In genomic region chr7:111157287-111157686, GRCm38 (mm10) we compare ENCODE assay signal across 8 mouse cellular contexts.
DNase-seq lines count a peak whose midpoint lies in the region; ATAC-seq lines count a peak whose summit lies in the region.

No protein-coding gene starts in this region.

- peak overlapping the region; percentile 21; the same call in 1 of the 2 replicates for H3K4me2 ChIP-seq in intestine, embryonic 15.5 days (replicated peaks)

- H3K27ac ChIP-seq in intestine, embryonic 15.5 days: peak overlapping the region; percentile 70; the same call in 1 of the 2 replicates

- ATAC-seq in intestine, embryonic 15.5 days: peak; percentile 52

- no peaks in the 10 kb centered on the region for H3K9me3 ChIP-seq in intestine, embryonic 15.5 days

- no peaks in the 10 kb centered on the region for H3K27me3 ChIP-seq in intestine, embryonic 15.5 days (replicated peaks)

- no peaks in the 10 kb centered on the region for H3K36me3 ChIP-seq in intestine, embryonic 15.5 days

- WGBS in intestine, embryonic 15.5 days: 12% methylated on average over 6 of the region's 6 CpGs

- no peak overlapping the region for H3K9ac ChIP-seq in intestine, embryonic 15.5 days

- peak; percentile 15 for DNase-seq in kidney, adult 11 months
- no peak for DNase-seq in kidney, adult 9 months
- DNase-seq in cerebellum, postnatal 10 days: peak; percentile 95
- peak; percentile 87 for DNase-seq in gastrocnemius, postnatal 14 days
- DNase-seq in left cerebral cortex, postnatal 4 days: peak; percentile 76
- peak; percentile 75 for DNase-seq in right cerebral cortex, postnatal 25 days
- DNase-seq in thymus, postnatal 25 days: no peak

- peaks cover 21% of the 10 kb centered on the region for H3K4me1 ChIP-seq in intestine, embryonic 15.5 days (replicated peaks)

- no peak overlapping the region for H3K4me3 ChIP-seq in intestine, embryonic 15.5 days (replicated peaks)

- intact Hi-C loops in gastrocnemius, postnatal 14 days (cut with DNase I; ENCODE audit: low total_unique reads): no loop called here
- intact Hi-C loops in left cerebral cortex, postnatal 4 days (cut with DNase I): no loop called here

Comparison
In these comparisons a context has a peak if more than half of its experiments do, and no peak if none do; other contexts are left out.
1. DNase-seq: peak in kidney, adult 11 months (single experiment), cerebellum, postnatal 10 days (2 of 2), gastrocnemius, postnatal 14 days (single experiment), left cerebral cortex, postnatal 4 days (single experiment) and right cerebral cortex, postnatal 25 days (single experiment); none in kidney, adult 9 months (single experiment) and thymus, postnatal 25 days (single experiment).